Mouse (Mus musculus) layer of hippocampus, adult 2 months (tissue): Measurements from ENCODE around the gene Il17a. TPM values are rescaled to one million over a fixed set of nuclear protein-coding genes. Genes with fewer than 3 reads are reported as not detected.

ENCODE experiments used
- DNase-seq, 2 experiments: peaks; one replicate each; pipeline ENCODE4 v3.0.0; 2022; ENCODE audit warnings: low spot score in 2 of 2
- H3K27ac ChIP-seq: fragments of 200-600 bp; 2 replicates; pipeline ENCODE4 v1.8.1; 2022
- H3K4me3 ChIP-seq: fragments of 200-600 bp; 2 replicates; pipeline ENCODE4 v1.8.1; 2022; ENCODE audit warnings: mild to moderate bottlenecking
- CTCF ChIP-seq: fragments of 200-600 bp; conservative IDR thresholded peaks from 2 replicates; pipeline ENCODE4 v1.8.1; 2022; ENCODE audit warnings: antibody characterized with exemption, mild to moderate bottlenecking, moderate library complexity
- long read RNA-seq, 2 experiments: library from polyadenylated mRNA; stranded (forward); transcript quantifications; one replicate each; pipeline ENCODE4 v2.0.0; 2021; ENCODE audit warnings: borderline mapping rate in 2 of 2
- total RNA-seq, 2 experiments: library from RNA; stranded (reverse); gene quantifications; 2 replicates each; pipeline ENCODE4 v1.2.3; 2021

The Il17a gene
- total RNA-seq: not detected
- long read RNA-seq, experiment 1: 0 reads
- long read RNA-seq, experiment 2: 0 reads

DNA sequence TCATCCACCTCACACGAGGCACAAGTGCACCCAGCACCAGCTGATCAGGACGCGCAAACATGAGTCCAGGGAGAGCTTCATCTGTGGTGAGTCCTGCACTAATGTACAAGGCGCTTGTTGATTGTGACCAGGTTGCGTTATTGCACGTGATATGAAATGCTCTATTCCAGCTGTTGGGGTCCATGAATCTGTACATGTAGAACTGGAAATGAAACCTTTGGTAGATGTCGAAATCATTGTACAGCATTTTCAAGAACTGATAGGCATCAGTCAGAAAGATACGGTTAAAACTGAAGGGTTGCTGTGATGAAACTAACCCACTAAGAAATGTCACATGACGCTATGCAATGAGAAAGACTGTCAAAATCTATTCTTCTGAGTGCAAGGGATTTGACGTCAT, at the start of gene Il17a:
Gene Il17a (plus strand): TSS at position 3 of the 400 bp plus-strand sequence.
- Histone ChIP-seq H3K4me3 (no peak within 1 kb of the TSS), H3K27ac (no peak within 1 kb of the TSS)
- DNase-seq: no peak
- no peak for TF ChIP-seq CTCF

DNA sequence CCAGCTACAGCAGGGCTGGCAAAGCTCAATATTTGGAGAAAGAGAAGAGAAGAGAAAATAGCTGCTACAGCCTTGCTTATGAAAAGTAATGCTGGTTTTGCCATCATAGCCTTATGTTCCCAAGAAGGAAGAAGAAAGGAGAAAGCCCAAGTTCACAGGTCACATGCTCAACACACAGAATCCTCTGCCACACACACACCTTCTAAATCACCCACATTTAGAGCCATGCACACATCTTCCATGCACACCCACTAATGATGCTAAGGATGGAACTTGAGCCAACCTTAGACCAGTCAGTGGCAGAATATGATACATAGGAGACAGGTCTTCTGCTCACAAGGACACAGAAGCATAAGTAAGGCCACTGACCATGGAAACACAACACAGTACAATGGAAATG, 47.9 kb upstream of the Il17a start:
- H3K4me3 ChIP-seq: no peak overlapping the region
- no peak for DNase-seq
- TF ChIP-seq CTCF: no peak
- H3K27ac ChIP-seq: no peak overlapping the region

DNA sequence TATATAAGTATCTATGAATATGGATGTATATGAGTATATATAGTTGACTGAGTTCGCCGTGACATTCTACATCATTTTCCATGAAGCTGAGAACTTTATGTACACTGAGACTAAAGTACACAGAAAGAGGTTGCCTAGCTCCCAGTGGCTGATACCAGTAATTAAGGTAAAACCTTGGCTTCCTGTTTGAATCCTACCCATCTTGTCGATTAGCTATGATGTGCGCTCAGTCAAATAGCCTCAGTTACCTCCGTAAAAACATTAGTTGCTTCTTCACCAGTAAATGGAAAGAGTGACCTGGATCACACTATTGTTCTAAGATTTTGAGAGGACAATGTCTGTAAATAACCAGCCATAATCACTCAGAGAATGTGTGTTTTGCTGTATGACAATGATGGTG, 47.3 kb upstream of the Il17a start:
- no peak for DNase-seq
- H3K27ac ChIP-seq: no peak overlapping the region
- TF ChIP-seq CTCF: no peak
- no peak overlapping the region for H3K4me3 ChIP-seq

DNA sequence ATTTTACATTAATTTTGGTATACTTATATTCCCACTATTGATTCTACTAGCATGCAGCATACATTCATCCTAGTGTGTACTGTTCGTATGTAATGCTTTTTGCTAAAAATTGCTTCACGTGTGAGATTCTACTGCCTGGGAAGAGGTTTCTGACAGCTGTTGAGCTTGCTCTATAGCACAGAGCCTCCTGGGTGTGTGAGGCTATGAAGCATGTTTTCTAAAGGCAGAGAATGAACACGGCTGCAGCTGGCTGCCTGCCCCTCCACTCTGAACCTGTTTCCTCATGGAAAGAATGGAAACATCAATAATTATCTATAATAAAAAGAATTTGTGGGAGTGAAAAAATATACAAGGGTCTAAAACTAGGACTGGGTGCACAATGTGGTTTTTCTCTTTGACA, 46.9 kb upstream of the Il17a start:
- no peak for TF ChIP-seq CTCF
- no peak for DNase-seq
- H3K4me3 ChIP-seq: no peak overlapping the region
- H3K27ac ChIP-seq: no peak overlapping the region

DNA sequence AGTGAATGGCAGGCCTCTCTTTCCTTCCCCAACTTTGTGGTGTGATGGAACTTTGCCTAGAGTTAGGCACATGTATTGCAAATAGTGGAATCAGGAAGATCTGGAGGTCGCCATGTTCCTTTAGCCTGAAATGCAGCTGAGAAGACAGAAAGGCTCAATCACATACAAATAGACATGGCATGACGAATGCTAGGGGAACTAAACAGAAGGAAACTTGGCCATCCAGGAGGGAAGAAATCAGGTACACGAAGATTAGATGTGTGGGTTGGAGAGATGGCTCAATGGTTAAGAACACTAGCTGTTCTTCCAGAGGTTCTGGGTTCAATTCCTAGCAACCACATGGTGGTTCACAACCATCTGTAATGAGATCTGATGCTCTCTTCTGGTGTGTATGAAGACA, 46.3 kb upstream of the Il17a start:
- no peak for DNase-seq
- Histone ChIP-seq H3K27ac (no peak overlapping the region), H3K4me3 (no peak overlapping the region)
- TF ChIP-seq CTCF: no peak

DNA sequence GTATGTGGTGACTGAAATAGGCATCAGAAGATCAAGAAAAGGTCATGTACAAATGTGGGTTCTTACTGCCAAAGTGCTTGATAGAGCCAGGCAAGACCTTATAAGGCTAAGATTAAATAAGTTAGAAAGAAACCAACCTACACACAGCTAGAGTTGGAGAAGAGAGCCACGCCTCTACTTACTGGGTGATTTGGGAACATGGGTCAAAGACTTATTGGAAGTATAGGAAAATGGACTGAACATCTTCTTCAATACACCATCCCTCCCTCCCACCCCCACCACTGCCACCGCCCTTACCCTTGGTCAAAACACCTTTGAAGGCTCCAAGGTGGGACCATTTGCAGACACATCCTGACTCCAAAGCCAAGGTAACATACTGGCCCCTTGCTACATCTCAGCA, 45.3 kb upstream of the Il17a start:
- no peak overlapping the region for H3K27ac ChIP-seq
- H3K4me3 ChIP-seq: no peak overlapping the region
- no peak for DNase-seq
- no peak for TF ChIP-seq CTCF

DNA sequence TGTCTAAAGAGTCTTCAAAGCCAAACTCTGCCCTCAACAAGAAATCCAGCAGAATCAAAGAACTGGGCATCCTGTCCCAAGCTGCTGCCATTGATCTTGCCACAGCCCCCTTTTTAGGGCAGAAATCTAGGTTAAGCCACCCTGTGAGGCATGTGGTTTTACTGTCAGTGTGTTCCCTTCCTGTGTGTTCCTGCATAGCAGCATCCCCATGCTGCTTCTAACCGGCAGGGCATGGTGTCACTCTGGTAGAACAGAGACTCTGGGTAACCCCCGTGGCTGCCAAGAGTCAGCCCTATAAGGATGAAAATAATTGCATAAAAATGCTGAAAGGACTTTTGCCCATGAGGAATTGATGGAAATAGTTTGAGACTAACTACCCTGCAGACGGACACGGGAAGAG, 44.8 kb upstream of the Il17a start:
- Histone ChIP-seq H3K27ac (no peak overlapping the region), H3K4me3 (no peak overlapping the region)
- TF ChIP-seq CTCF: no peak
- DNase-seq: no peak

DNA sequence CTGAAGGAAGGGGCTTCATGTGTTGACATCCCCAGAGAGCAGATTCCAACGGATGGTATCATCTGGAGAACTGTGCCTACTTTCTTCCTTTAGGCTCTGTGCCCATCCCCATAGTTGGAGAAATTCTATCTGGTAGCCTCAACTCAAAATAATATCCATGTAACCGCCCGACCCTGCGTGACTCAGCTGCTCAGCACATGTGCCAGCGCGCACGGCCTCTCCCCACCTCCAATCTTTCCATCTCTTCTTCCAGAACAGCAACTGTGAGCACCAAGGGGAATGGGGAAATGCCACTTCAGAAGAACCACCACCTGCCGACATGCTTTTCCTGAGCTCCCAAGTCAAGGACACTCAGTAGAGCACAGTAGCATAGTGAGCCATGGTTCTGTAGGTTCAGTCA, 39.4 kb upstream of the Il17a start:
- Histone ChIP-seq H3K27ac (no peak overlapping the region), H3K4me3 (no peak overlapping the region)
- TF ChIP-seq CTCF: no peak
- no peak for DNase-seq

DNA sequence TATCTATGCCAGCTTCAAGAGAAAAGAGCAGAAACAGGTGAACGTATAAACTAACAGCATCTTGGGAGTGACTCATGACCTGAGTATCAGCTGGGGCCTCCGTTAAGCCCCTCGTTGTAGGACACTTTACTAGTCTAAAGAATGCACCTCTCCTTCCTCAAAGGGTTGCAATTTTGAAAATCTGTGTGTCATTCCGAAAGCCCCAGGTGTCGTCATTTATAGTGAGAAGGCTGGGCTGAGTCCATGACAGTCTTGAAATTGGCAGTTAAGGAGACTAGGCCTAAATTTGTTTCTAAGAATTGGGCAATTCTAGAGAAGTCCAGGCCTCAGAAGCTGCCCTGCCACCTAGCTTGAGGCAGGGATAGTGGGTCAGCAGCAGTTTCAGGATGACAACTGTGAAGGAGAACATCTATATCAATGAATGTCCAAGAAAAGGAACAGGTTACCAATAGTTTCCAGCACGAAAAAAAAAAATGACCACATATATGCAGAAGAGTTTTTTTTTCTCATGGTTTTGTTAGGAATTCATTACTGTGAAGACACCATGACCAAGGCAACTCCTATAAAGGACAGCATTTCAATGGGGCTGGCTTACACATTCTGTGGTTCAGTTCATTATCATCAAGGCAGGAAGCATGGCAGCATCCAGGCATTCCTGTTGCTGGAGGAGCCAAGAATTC, 36.9 kb upstream of the Il17a start:
- Histone ChIP-seq H3K4me3 (no peak overlapping the region), H3K27ac (no peak overlapping the region)
- TF ChIP-seq CTCF: no peak
- DNase-seq: no peak

DNA sequence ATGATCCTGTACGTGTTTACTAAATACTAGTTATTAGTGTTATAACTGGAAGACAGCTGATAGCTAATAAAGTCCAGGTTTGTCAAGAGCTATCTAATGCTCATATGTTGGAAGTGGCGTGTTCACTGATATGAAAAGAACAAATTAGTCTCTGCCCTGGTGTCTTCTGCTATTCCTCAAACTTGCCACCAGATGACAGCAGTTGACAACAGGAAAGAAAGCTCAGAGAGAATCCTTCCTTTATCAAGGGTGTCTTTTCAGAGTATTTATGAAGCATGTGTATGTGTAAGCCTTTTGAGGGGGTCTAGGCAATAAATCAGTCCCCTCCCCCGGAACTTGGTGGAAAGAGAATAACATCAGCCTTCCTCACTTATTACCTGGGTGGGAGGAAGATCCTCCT, 30.7 kb upstream of the Il17a start:
- DNase-seq: peak; percentile 8 to 25
- peak; percentile 94 for TF ChIP-seq CTCF
- Histone ChIP-seq H3K27ac (no peak overlapping the region), H3K4me3 (no peak overlapping the region)

DNA sequence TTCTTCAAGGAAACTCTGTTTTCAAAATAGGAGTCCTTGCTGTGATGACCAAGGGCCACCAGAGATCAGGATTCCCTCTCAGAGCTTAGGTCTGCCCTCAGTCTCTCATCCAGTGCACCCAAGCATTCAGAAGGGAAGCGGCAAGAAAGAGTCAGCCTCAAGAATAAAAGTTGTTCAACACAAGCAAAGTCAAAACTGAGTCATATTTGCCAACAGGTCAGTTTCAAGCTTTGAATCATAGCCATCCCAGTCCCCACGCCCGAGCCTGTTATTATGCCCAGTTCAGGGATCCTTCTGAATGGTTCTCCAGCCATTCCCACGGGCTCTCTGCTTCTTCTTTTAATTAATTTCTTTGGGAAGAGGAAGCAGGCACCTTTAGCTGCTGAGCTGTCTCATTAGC, 5.9 kb downstream of the Il17a start:
- Histone ChIP-seq H3K4me3 (no peak overlapping the region), H3K27ac (no peak overlapping the region)
- no peak for DNase-seq
- no peak for TF ChIP-seq CTCF

DNA sequence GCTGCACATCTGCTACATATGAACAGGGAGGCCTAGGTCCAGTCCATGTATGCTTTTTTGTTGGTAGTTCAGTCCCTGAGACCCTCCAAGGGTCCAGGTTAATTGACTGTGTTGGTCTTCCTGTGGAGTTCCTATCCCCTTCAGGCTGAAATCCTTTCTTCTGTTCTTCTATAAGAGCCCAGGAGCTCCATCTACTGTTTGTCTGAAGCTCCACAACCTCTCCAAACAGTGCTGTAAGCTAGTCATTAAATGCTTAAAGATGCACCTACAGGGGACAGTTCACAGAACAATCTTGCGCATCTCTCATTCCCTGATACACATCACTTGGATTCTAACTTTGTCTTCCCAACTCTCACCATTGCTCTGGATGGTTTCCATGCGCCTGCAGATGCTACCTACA, 7.8 kb downstream of the Il17a start:
- no peak overlapping the region for H3K27ac ChIP-seq
- H3K4me3 ChIP-seq: no peak overlapping the region
- peak; percentile 61 for TF ChIP-seq CTCF
- no peak for DNase-seq

DNA sequence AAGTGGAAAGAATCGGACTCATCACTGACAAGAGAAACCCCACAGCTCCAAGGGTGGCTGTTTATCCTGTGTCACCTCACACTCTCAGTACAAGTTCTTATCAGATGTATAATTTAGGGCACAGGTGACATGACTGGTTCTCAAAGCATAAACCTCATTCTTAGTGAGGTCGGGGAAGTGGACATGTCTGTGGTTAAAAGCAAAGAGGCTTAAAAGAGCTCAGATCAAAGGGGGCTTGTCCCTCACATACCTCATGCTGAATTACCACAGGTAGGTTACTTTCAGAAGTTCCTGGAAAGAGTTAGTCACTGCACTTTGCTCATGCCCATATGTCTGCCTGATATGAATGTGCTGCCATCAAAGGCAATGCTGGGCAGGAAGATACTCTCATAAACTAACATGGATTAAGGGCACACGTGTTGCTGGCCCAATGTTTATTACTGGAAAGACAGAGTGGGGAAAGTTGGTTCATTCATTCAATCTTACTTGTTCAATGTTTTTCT, 9.8 kb downstream of the Il17a start:
- Histone ChIP-seq H3K27ac (no peak overlapping the region), H3K4me3 (no peak overlapping the region)
- no peak for TF ChIP-seq CTCF
- no peak for DNase-seq

DNA sequence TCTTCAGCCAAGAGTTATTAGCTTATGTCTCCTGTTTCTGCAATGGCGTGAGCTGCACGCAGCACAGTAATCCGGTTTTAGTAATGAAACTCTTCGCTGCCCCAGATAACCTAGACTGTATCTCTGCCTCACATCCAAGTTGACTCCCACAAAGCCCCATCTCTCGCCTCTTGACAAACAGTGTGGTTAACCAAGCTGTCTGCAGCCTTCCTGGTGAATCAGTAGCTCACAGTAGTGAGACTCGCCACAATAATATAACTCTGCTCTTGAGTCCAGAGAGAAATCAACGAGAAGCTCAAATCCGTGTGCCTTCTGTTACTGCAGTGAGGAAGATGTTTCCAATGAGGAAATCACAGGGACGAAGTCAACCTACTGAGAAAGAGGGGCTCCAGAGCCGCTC, 23.7 kb downstream of the Il17a start:
- Histone ChIP-seq H3K4me3 (no peak overlapping the region), H3K27ac (no peak overlapping the region)
- DNase-seq: no peak
- no peak for TF ChIP-seq CTCF
